Mouse (Mus musculus) left cerebral cortex, adult 8-10 months (tissue): ENCODE results near the gene Wnk3. TPM values are rescaled to one million over a fixed set of nuclear protein-coding genes. Genes with fewer than 3 reads are reported as not detected.
A peak's percentile ranks its signal among the peaks of the same experiment; 100 is the strongest.
"Not testable (repeated sequence)": the region's sequence is repeated elsewhere in the genome, so short reads cannot be mapped to it uniquely, and the experiment has no call there.

Experiments used
- DNase-seq, 2 experiments: peaks; one replicate each; pipeline ENCODE4 v3.0.0; 2022; ENCODE audit warnings: low spot score in 2 of 2
- total RNA-seq, 4 experiments: library from RNA; stranded (reverse); gene quantifications; 2 replicates each; pipeline ENCODE4 v1.2.4; 2022

Gene Wnk3
- 10 to 100 TPM; 39.5 to 48.1 (median 46.0) TPM for total RNA-seq

DNA sequence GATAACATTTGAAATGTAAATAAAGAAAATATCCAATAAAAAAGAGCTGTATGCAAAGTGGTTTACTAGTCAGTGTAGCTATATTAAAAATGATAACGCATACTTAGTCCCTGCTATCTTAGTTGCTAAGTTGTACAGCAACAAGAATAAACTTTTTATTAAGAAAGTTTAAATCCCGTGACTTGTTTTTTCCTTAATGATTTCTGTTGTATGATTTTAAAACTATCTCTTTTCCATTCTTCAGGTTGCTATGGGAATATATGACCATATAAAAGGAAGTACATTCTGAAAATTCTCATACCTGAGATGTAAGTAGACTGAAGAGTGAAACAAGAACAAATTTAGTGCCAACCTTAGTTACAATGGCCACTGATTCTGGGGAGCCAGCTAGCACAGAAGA, at the start of gene Wnk3:
Gene Wnk3 (plus strand): TSS at position 301 of the 400 bp plus-strand sequence.
- DNase-seq: no peak

GRCm38 (mm10) chrX:151158414-151158813, 39.5 kb upstream of the Wnk3 start:
- no peak for DNase-seq

- peak; percentile 19 to 62 for DNase-seq
Observed at GRCm38 (mm10) chrX:151168438-151169131, 29.3 kb upstream of the Wnk3 start.

- DNase-seq: peak; percentile 23 to 60
Observed at GRCm38 (mm10) chrX:151169261-151169961, 28.5 kb upstream of the Wnk3 start.

DNA sequence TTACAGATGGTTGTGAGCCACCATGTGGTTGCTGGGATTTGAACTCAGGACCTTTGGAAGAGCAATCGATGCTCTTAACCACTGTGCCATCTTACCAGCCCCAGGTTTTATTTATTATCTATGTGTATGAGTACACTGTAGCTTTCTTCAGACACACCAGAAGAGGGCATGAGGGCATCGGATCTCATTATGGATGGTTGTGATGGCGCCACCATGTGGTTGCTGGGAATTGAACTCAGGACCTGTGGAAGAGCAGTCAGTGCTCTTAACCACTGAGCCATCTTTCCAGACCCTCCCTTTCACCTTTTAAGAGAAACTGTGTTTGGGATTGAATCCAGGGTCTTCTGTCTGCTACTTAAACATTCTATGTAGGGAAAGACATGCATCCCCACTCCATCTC, 24.7 kb upstream of the Wnk3 start:
- not testable (repeated sequence) for DNase-seq

- no peak for DNase-seq
Observed at GRCm38 (mm10) chrX:151298329-151298728, 100.5 kb downstream of the Wnk3 start.

DNA sequence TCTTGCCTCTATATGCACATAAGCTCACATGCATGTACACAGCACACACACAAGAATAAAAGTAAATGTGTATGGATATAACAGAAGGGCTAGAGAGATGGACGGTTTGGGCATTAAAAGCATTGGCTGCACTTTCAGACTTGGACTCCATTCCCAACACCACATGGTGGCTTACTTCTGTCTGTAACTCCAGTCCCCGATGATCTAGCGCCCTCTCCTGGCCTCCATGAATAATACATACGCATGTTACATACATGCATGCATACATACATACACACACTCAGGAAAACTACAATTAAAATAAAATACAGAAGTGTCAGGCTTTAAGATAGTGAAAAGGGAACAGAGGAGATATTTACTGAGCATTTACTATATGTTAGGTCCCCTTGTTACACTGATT, 115.9 kb downstream of the Wnk3 start:
- DNase-seq: no peak

GRCm38 (mm10) chrX:151333615-151334014, 135.7 kb downstream of the Wnk3 start:
- no peak for DNase-seq

DNA sequence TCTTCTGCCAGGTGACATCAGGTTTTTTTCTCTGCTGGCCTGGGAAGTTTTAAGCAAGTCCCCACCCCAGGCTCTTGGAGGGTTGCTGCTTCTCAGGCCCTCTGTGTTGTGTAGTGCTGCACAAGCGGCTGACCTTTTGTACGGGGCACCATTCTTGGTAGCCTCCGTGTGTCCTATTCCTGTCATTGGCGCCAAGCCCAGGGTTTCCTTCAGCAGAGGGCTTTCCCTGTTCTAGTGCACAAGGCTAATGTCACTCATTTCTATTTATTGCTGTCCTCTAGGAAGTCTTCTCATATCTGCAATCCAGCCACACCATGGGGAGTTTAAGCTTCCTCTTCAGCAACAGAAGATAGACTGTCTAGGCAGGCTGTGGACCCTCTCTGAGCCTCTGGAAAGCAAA, 139.9 kb downstream of the Wnk3 start:
- DNase-seq: no peak

- DNase-seq: peak; percentile 60 to 75
Observed at GRCm38 (mm10) chrX:151343761-151344500, 146.1 kb downstream of the Wnk3 start, which contains the start of gene Fam120c. TSS of gene Fam120c (plus strand) at chrX:151344175.

- DNase-seq: peak; percentile 12 to 40
Observed at GRCm38 (mm10) chrX:151344501-151344984, 146.7 kb downstream of the Wnk3 start.

DNA sequence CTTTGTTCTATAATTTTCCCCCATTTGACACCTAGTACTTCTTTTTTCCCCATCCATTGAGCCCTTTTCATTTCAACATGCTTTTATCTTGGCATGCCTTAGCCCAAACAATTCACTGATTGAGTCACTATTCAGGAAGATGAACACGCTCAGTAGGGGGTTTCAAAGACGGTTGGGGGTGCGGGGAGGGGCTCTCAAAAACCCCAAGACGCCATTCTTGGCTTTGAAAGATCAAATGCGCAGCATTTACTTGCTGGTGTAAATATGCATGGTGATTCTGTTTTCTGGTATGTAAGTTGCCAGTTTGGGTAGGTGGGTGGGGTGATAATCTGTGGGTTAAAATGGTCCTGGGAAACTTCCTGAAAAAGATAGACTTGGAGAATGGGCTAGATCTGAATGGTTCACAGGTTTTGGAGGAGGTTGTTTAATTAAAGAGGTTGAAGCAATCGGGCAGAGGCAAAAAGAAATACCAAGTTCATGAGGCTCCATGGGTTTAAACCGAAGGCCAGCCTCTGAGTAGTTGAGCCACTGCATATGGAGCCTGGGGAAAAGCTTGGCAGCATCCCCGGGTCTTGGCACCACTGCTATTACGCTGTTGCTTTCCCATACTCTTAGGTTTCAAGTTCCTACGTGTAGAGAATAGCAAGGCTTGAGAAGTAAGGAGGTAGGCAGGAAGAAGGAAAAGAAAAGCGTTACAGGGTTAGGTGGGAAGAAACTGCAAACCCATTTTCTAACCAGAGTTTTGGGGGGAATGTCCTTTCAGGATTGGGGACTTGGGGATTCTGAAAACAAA, 147.7 kb downstream of the Wnk3 start:
- no peak for DNase-seq

- DNase-seq: no peak
Observed at GRCm38 (mm10) chrX:151347278-151347677, 149.4 kb downstream of the Wnk3 start.

DNA sequence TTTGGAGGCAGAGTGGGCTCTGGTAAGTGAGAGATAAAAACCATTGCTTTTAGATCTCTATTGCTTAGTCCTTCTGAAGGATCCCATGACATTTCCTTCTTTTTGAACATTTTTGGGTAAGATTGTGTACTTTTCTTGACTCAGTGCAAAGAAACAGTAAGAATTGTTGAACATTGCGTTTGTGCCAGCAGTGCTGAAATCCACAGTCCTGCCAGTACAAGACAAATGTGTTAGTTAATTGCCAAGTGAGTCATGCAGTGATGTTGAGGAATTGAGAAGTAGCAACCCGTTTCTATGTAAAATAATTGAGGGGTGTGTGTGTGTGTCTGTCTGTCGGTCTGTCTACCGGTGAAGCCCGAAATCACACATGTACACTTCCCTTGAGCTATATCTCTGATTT, 151.4 kb downstream of the Wnk3 start:
- peak in 1 of 2 experiments; percentile 10 for DNase-seq

Other genes with a start within 250 kb of the Wnk3 start
- gene Gnl3l, start 180.8 kb upstream of the Wnk3 start, total RNA-seq: 100 to 1,000 TPM; 204 to 216 (median 206) TPM
- 10 to 100 TPM; 15.6 to 18.7 (median 16.9) TPM for gene Fgd1, start 151.9 kb upstream of the Wnk3 start, total RNA-seq
- 100 to 1,000 TPM in 1 of 4 experiments, 10 to 100 TPM in 3; 85.8 to 104 (median 93.2) TPM for gene Tsr2, start 101.5 kb upstream of the Wnk3 start, total RNA-seq
- gene Fam120c, start 146.1 kb downstream of the Wnk3 start, total RNA-seq: 10 to 100 TPM; 41.7 to 47.9 (median 44.2) TPM